Mouse (Mus musculus): ENCODE measurements around the gene Gm9508.
A peak's percentile ranks its signal among the peaks of the same experiment; 100 is the strongest.
"Not testable (repeated sequence)": the region's sequence is repeated elsewhere in the genome, so short reads cannot be mapped to it uniquely, and the experiment has no call there.

The Gm9508 gene

DNA sequence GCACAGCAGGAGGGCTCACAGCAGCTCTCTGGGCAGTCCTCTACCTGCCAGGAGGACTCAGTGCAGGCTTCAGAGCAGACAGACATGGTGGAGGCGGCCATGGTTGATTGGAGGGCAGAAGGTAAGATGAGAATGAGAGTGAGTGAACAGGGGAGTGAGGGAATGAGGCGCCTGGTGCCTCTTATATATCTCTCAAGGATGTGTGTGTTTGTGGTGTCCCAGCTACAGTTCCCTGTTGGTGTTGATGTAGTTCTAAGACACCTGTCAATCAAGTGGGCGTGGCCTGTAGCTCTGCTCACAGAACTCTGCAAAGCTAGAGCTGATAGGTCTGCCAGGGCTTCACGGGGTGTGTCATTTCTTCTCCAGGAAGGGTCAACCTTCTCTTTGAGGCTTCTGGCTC, at the start of gene Gm9508:
Gene Gm9508 (minus strand): TSS at position 101 of the 400 bp plus-strand sequence.
- ATAC-seq (ENCODE audit: low TSS enrichment): no peak

DNA sequence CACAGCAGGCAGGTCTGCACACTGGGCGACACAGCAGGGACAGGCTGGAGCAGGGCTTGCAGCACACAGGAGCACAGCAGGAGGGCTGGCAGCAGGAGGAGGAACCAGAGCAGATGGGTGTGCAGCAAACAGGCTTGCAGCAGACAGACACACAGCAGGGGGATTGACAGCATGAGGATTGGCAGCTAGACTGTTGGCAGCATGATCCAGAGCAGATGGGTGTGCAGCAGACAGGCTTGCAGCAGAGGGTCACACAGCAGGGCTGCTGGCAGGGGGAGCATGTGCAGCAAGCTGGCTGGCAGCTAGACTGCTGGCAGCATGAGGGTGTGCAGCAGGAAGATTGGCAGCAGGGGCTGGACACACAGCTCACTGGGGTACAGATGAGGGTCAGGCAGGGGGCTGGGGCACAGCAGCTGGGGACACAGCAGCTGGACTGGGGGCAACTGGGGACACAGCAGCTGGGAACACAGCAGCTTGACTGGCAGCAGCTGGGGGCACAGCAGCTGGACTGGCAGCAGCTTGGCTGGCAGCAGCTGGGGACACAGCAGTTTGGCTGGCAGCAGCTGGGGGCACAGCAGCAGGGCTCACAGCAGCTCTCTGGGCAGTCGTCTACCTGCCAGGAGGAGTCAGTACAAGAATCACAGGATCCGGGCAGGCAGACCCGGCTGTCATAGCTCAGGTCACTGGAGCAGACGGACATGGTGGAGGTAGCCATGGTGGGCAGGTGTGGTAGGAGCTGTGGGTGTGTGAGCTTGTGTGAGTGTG, 45.1 kb upstream of the Gm9508 start, which contains the start of gene Gm18596:
Gene Gm18596 (minus strand): TSS at position 715 of the 765 bp plus-strand sequence.
- ATAC-seq (ENCODE audit: low TSS enrichment): not testable (repeated sequence)

DNA sequence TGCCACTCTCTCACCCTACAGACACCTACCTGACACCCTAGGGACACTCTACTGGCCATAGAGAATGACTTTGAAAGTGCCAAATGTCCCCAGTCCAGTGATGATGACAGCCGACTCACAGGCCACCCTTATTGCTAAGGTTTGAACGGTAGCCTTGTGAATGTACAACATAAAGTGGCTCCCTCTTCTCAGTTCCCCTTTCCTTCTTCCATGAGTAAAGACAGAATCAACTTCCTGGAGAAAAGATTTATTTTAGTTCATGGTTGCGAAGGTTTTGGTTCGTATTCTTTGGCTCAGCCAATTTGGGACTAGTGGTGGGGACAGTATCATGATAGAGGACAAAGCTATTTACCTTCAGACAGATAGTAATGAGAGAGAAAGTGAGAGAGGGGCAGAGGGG, 41.9 kb upstream of the Gm9508 start:
- no peak for ATAC-seq (ENCODE audit: low TSS enrichment)

GRCm38 (mm10) chr10:77735928-77736327, 38.9 kb upstream of the Gm9508 start:
- ATAC-seq (ENCODE audit: low TSS enrichment): no peak

GRCm38 (mm10) chr10:77729241-77729640, 32.2 kb upstream of the Gm9508 start:
- no peak for ATAC-seq (ENCODE audit: low TSS enrichment)

- no peak for ATAC-seq (ENCODE audit: low TSS enrichment)
Observed at GRCm38 (mm10) chr10:77728280-77728679, 31.2 kb upstream of the Gm9508 start.

DNA sequence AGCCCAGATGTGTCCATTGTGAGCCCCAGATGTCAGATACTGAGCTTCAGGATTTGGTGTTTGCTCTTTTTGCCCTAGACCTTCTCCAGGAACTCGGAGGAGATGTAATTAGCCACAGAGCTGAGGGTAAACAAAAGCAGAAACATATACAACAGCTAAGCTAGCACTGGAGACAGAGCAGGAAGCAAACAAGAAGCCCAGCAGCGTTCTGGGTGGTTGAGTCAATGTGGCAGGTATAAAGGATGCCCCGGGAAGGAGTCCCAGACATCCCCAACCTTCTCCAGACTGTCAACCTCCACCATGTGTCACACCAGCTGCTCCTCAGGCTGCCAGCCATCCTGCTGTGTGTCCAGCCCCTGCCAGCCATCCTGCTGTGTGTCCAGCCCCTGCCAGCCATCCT, 29.2 kb upstream of the Gm9508 start, which contains the start of gene Gm10100:
Gene Gm10100 (plus strand): TSS at position 301 of the 400 bp plus-strand sequence.
- ATAC-seq (ENCODE audit: low TSS enrichment): no peak

- no peak for ATAC-seq (ENCODE audit: low TSS enrichment)
Observed at GRCm38 (mm10) chr10:77724855-77725254, 27.8 kb upstream of the Gm9508 start.

DNA sequence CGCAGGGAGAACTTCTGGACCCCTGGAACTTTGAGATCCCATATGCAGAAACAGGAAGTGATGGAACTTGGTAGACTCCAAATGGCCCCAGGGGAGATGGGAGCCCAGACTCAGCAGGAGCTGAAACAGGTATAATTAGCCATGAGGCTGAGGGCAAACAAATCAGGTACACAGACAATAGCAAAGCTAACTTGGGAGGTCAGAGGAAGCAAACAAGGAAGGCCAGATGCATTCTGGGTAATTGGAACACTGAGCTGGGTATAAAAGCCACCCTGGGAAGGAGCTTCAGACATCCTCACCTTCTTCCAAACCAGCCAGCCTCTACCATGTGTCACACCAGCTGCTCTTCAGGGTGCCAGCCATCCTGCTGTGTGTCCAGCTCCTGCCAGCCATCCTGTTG, 23.3 kb upstream of the Gm9508 start, which contains the start of gene Krtap12-1:
Gene Krtap12-1 (plus strand): TSS at position 301 of the 400 bp plus-strand sequence.
- ATAC-seq (ENCODE audit: low TSS enrichment): not testable (repeated sequence)

- no peak for ATAC-seq (ENCODE audit: low TSS enrichment)
Observed at GRCm38 (mm10) chr10:77715507-77715906, 18.5 kb upstream of the Gm9508 start, which contains the start of gene Gm10142. TSS of gene Gm10142 (plus strand) at chr10:77715807.

DNA sequence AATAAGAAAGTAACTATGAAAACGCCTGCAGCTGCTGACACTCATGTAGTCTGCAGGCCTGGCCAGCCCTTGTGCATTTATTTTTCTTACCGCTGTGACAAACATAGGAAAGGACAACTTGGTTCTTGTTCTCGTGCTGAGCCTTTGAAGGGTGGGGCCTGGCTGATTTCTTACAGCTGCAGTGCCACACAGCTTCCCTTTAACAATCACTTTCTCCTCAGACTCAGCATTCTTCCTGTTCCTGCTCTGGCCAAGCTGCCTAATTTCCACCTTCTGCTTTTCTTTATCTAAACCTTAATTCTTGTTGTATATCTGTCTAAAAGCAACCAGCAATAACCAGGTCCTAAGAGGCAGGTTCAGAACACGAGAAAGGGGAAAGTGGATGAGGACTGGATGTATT, 16.7 kb upstream of the Gm9508 start:
- ATAC-seq (ENCODE audit: low TSS enrichment): no peak

- not testable (repeated sequence) for ATAC-seq (ENCODE audit: low TSS enrichment)
Observed at GRCm38 (mm10) chr10:77711157-77711556, 14.1 kb upstream of the Gm9508 start, which contains the start of gene Gm10024. TSS of gene Gm10024 (plus strand) at chr10:77711457.

DNA sequence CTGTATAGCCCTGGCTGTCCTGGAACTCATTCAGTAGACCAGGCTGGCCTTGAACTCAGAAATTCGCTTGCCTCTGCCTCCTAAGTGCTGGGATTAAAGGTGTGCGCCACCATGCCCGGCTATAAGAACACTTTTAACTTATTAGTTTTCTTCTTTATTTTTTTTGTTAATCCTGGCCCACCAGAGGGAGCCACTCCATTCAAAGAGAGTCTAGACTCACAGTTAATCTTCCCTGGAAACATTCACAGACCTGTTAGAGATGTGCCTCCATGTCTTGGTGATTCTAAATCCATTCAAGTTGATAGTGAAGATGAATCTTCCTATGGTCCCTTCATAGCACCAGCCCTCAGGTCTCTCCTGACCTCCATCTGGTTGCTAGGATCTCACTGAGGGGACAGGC, 12.8 kb upstream of the Gm9508 start:
- ATAC-seq (ENCODE audit: low TSS enrichment): no peak

DNA sequence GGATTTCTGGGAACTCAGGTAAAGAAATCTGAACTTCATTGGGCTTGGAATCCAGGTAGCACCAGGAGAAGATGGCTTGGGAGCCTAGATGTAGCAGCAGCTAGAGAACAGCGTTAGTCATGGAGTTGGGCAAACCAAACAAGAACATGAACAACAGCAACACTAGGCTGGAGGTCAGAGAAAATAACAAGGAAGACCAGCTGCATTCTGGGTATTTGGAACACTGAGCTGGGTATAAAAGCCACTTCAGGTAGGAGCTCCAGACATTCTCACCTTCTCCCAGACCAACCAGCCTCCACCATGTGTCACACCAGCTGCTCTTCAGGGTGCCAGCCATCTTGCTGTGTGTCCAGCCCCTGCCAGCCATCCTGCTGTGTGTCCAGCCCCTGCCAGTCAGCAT, 9.3 kb upstream of the Gm9508 start, which contains the start of gene Gm10272:
Gene Gm10272 (plus strand): TSS at position 301 of the 400 bp plus-strand sequence.
- no peak for ATAC-seq (ENCODE audit: low TSS enrichment)

DNA sequence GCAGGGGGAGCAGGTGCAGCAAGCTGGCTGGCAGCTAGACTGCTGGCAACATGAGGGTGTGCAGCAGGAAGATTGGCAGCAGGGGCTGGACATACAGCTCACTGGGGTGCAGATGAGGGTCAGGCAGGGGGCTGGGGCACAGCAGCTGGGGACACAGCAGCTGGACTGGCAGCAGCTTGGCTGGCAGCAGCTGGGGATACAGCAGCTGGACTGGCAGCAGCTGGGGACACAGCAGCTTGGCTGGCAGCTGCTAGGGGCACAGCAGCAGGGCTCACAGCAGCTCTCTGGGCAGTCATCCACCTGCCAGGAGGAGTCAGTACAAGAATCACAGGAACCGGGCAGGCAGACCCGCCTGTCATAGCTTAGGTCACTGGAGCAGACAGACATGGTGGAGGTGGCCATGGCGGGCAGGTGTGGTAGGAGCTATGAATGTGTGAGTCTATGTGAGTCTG, 6.7 kb downstream of the Gm9508 start, which contains the start of gene Gm19402:
Gene Gm19402 (minus strand): TSS at position 402 of the 452 bp plus-strand sequence.
- ATAC-seq (ENCODE audit: low TSS enrichment): not testable (repeated sequence)

DNA sequence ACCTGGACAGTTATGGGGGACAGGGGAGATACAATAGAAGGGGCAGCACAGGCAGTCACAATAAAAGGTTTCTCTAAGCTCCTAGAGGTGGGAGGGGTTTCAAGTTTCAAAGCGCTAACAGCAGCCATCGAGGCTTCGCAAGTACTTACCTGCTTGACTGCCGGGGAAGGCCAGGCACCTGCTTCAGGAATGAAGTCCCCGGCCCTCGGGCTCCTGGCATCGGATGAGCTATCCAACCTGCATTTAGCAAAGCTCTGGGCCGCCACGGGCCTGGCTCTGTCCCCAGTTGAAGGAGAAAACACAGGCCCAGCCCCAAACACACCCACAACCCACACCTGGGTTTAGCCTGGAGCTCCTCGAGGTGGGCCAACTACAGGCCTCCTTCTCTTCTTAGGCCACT, 10.0 kb downstream of the Gm9508 start:
- no peak for ATAC-seq (ENCODE audit: low TSS enrichment)

DNA sequence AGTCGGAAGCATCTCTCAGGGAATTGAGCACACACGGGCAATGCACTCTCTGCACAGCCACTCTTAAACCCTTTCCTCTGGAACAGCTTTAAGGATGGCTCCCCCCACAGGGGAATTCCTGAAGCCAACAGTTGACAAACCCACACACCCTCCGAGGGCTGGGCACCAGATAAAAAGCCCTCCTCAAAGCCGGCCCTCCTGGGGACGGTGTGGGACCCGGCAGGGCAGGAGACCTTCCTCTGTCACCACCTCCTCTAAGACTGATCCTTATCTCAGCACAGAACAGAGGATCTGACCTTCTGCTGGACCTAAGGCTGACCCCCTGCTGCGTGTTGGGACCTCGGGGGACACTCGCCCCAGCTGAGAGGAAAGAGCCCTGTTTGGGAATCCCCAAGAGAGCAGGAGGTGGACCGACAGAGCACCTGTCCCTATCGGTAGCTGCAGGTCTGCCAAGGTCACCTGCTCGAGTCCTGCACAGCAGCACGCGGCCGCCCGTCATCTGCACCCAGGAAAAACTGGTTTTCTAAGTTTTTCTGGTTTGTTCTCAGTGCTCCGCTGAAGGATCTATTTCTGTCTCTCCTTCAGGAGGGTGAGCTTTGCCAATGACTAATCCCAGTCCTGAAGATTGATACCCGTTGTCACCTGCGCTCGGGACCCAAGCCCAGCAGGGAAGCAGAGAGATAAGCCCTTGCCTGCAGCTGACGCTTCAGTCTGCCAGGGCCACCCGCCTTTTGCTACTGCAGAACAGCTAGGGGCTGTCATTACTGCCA, 11.0 kb downstream of the Gm9508 start, which contains the start of gene Tspear:
Gene Tspear (plus strand): TSS at position 675 of the 770 bp plus-strand sequence.
- ATAC-seq (ENCODE audit: low TSS enrichment): no peak

- no peak for ATAC-seq (ENCODE audit: low TSS enrichment)
Observed at GRCm38 (mm10) chr10:77684181-77684580, 12.9 kb downstream of the Gm9508 start.

DNA sequence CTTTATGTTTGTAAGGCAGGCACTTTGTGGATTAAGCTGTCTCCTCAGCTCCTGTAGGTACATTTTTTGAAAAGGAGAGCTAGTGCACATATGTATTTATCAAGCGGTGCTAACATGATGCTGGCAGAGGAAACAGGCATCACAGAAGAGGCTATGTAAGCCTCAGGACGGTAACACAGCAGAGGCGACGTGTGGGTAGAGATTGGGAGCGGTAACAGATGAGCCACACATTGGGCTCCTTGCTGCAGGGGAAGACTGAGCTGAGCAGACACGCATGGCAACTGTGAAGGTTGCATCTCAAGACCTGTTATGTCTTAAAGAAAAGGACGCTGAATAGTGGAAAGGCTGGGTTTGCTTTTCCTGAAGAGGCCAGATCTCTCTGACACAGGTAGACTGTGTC, 14.0 kb downstream of the Gm9508 start:
- peak; percentile 94 for ATAC-seq (ENCODE audit: low TSS enrichment)

DNA sequence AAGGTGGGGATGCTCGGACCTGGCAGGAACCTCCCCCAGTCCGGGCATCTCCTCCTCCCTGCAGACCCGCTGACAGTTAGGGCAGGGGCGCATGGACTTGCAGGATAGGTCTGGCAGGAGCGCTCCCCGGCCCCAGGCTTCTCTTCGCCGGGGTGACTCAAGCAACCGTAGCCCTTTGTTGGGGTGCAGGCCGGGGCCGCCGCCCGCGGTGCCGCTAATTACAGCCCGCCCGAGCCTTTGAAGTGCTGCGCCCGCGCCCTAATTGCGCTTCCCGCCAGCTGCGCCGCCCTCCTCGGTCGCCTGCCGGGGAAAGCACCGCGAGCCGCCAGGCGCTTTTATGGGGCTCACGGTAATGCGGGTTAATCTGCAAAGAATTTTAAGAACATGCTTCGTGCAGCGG, 19.5 kb downstream of the Gm9508 start:
- no peak for ATAC-seq (ENCODE audit: low TSS enrichment)

GRCm38 (mm10) chr10:77673765-77674164, 23.3 kb downstream of the Gm9508 start:
- no peak for ATAC-seq (ENCODE audit: low TSS enrichment)

DNA sequence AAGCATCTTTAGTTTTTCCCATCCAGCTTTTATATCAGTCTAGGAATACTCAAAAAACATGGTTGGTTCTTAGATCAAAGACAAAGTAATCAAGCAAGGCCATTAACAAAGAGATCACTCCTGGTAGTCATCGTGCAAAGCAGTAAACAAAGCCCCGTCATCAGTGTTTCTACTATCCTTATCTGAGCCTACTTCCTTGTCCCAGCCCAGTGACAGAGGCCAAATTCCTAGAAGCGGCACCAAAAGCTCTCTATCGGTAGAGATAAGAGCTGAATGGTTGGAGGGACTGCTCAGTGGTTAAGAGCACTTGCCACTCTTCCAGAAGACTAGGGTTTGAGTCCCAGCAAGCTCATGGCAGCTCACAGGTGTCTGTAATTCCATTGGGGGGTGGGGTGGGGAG, 25.5 kb downstream of the Gm9508 start:
- ATAC-seq (ENCODE audit: low TSS enrichment): no peak

Data from frontal cortex, adult (tissue).